Mouse (Mus musculus): ENCODE results near the gene Cdh3. TPM values are rescaled to one million over a fixed set of nuclear protein-coding genes. Genes with fewer than 3 reads are reported as not detected.
A peak's percentile ranks its signal among the peaks of the same experiment; 100 is the strongest.

Gene Cdh3
- total and polyA plus RNA-seq, 2 experiments from 2014 or later, result 1.3 to 1.4 TPM

- no peak overlapping the region for H3K4me2 ChIP-seq (ENCODE audit: low read depth)
- no peaks in the 10 kb centered on the region for H3K27me3 ChIP-seq (ENCODE audit: insufficient read depth, low read length)
- no peaks in the 10 kb centered on the region for H3K36me3 ChIP-seq (ENCODE audit: insufficient read depth)
- H3K9me3 ChIP-seq (ENCODE audit: low read length), result no peaks in the 10 kb centered on the region
- no peaks in the 10 kb centered on the region for H3K4me1 ChIP-seq (ENCODE audit: insufficient read depth)
- H3K27ac ChIP-seq (ENCODE audit: low read depth, low read length), result no peak overlapping the region
- TF ChIP-seq CTCF (IDR thresholded peaks at IDR 0.05; ENCODE audit: low read depth), result no peak
- H3K4me3 ChIP-seq (ENCODE audit: low read depth, low read length), result no peak overlapping the region
- no peak for ATAC-seq
- no peak overlapping the region for H3K9ac ChIP-seq
- no peak for DNase-seq
- 88% methylated on average over 1 of the region's 1 CpGs for WGBS
Measured at GRCm38 (mm10) chr8:106550906-106551305, 40.2 kb downstream of the Cdh3 start.

- H3K36me3 ChIP-seq (ENCODE audit: insufficient read depth), result no peaks in the 10 kb centered on the region
- no peaks in the 10 kb centered on the region for H3K4me1 ChIP-seq (ENCODE audit: insufficient read depth)
- TF ChIP-seq CTCF (IDR thresholded peaks at IDR 0.05; ENCODE audit: low read depth), result no peak
- no peaks in the 10 kb centered on the region for H3K27me3 ChIP-seq (ENCODE audit: insufficient read depth, low read length)
- WGBS, result 94% methylated on average over 5 of the region's 5 CpGs
- no peak overlapping the region for H3K9ac ChIP-seq
- peaks cover 9% of the 10 kb centered on the region; the same call in 1 of the 2 replicates for H3K9me3 ChIP-seq (ENCODE audit: low read length)
- ATAC-seq, result no peak
- no peak overlapping the region for H3K4me3 ChIP-seq (ENCODE audit: low read depth, low read length)
- no peak overlapping the region for H3K4me2 ChIP-seq (ENCODE audit: low read depth)
- H3K27ac ChIP-seq (ENCODE audit: low read depth, low read length), result no peak overlapping the region
- no peak for DNase-seq
Measured at GRCm38 (mm10) chr8:106554011-106554410, 43.3 kb downstream of the Cdh3 start.

- Histone ChIP-seq H3K27me3 (ENCODE audit: insufficient read depth, low read length) (no peaks in the 10 kb centered on the region), H3K9ac (no peak overlapping the region), H3K4me1 (ENCODE audit: insufficient read depth) (no peaks in the 10 kb centered on the region), H3K4me2 (ENCODE audit: low read depth) (no peak overlapping the region), H3K9me3 (ENCODE audit: low read length) (peaks cover 9% of the 10 kb centered on the region; the same call in 1 of the 2 replicates), H3K27ac (ENCODE audit: low read depth, low read length) (no peak overlapping the region), H3K4me3 (ENCODE audit: low read depth, low read length) (no peak overlapping the region), H3K36me3 (ENCODE audit: insufficient read depth) (no peaks in the 10 kb centered on the region)
- TF ChIP-seq CTCF (IDR thresholded peaks at IDR 0.05; ENCODE audit: low read depth), result no peak
- 82% methylated on average over 6 of the region's 7 CpGs for WGBS
- DNase-seq (no peak), ATAC-seq (no peak)
Measured at GRCm38 (mm10) chr8:106556068-106556645, 45.5 kb downstream of the Cdh3 start.

GRCm38 (mm10) chr8:106559844-106560243, 49.2 kb downstream of the Cdh3 start:
- 74% methylated on average over 9 of the region's 9 CpGs for WGBS

GRCm38 (mm10) chr8:106561097-106561865, 50.6 kb downstream of the Cdh3 start:
- WGBS, result 32% methylated on average over 21 of the region's 21 CpGs
- peak; percentile 67 for TF ChIP-seq CTCF (IDR thresholded peaks at IDR 0.05; ENCODE audit: low read depth)

More at GRCm38 (mm10) chr8:106559844-106560243, 49.2 kb downstream of the Cdh3 start:
- no peak for TF ChIP-seq CTCF (IDR thresholded peaks at IDR 0.05; ENCODE audit: low read depth)
- no peak overlapping the region for H3K27ac ChIP-seq (ENCODE audit: low read depth, low read length)
- H3K4me2 ChIP-seq (ENCODE audit: low read depth), result no peak overlapping the region
- H3K9me3 ChIP-seq (ENCODE audit: low read length), result peaks cover 9% of the 10 kb centered on the region; the same call in 1 of the 2 replicates
- DNase-seq, result no peak
- H3K4me3 ChIP-seq (ENCODE audit: low read depth, low read length), result no peak overlapping the region
- no peak overlapping the region for H3K9ac ChIP-seq
- H3K4me1 ChIP-seq (ENCODE audit: insufficient read depth), result no peaks in the 10 kb centered on the region
- no peaks in the 10 kb centered on the region for H3K36me3 ChIP-seq (ENCODE audit: insufficient read depth)
- no peaks in the 10 kb centered on the region for H3K27me3 ChIP-seq (ENCODE audit: insufficient read depth, low read length)
- no peak for ATAC-seq

GRCm38 (mm10) chr8:106563691-106564182, 53.0 kb downstream of the Cdh3 start:
- Histone ChIP-seq H3K4me3 (ENCODE audit: low read depth, low read length) (no peak overlapping the region), H3K4me2 (ENCODE audit: low read depth) (no peak overlapping the region), H3K9me3 (ENCODE audit: low read length) (no peaks in the 10 kb centered on the region), H3K36me3 (ENCODE audit: insufficient read depth) (no peaks in the 10 kb centered on the region), H3K27me3 (ENCODE audit: insufficient read depth, low read length) (no peaks in the 10 kb centered on the region), H3K9ac (no peak overlapping the region), H3K4me1 (ENCODE audit: insufficient read depth) (no peaks in the 10 kb centered on the region), H3K27ac (ENCODE audit: low read depth, low read length) (no peak overlapping the region)
- ATAC-seq (no peak), DNase-seq (no peak)
- TF ChIP-seq CTCF (IDR thresholded peaks at IDR 0.05; ENCODE audit: low read depth), result no peak
- 83% methylated on average over 3 of the region's 3 CpGs for WGBS

More at GRCm38 (mm10) chr8:106561097-106561865, 50.6 kb downstream of the Cdh3 start:
- no peak overlapping the region for H3K9ac ChIP-seq
- peak; percentile 16 for DNase-seq
- no peak overlapping the region for H3K4me3 ChIP-seq (ENCODE audit: low read depth, low read length)
- no peak for ATAC-seq
- no peak overlapping the region for H3K27ac ChIP-seq (ENCODE audit: low read depth, low read length)
- no peaks in the 10 kb centered on the region for H3K27me3 ChIP-seq (ENCODE audit: insufficient read depth, low read length)
- peaks cover 9% of the 10 kb centered on the region; the same call in 1 of the 2 replicates for H3K9me3 ChIP-seq (ENCODE audit: low read length)
- H3K36me3 ChIP-seq (ENCODE audit: insufficient read depth), result no peaks in the 10 kb centered on the region
- H3K4me1 ChIP-seq (ENCODE audit: insufficient read depth), result no peaks in the 10 kb centered on the region
- H3K4me2 ChIP-seq (ENCODE audit: low read depth), result no peak overlapping the region

- Histone ChIP-seq H3K27me3 (ENCODE audit: insufficient read depth, low read length) (no peaks in the 10 kb centered on the region), H3K36me3 (ENCODE audit: insufficient read depth) (no peaks in the 10 kb centered on the region), H3K9ac (no peak overlapping the region), H3K4me1 (ENCODE audit: insufficient read depth) (no peaks in the 10 kb centered on the region), H3K27ac (ENCODE audit: low read depth, low read length) (no peak overlapping the region), H3K9me3 (ENCODE audit: low read length) (no peaks in the 10 kb centered on the region), H3K4me2 (ENCODE audit: low read depth) (no peak overlapping the region), H3K4me3 (ENCODE audit: low read depth, low read length) (no peak overlapping the region)
- no peak for DNase-seq
- WGBS, result 38% methylated on average over 6 of the region's 7 CpGs
- TF ChIP-seq CTCF (IDR thresholded peaks at IDR 0.05; ENCODE audit: low read depth), result no peak
- no peak for ATAC-seq
Measured at GRCm38 (mm10) chr8:106569006-106569405, 58.3 kb downstream of the Cdh3 start.

Data from forebrain, postnatal 0 days (tissue).